Mouse (Mus musculus): Measurements from ENCODE around the gene Cpvl. TPM values are rescaled to one million over a fixed set of nuclear protein-coding genes. Genes with fewer than 3 reads are reported as not detected.

The Cpvl gene
- polyA plus RNA-seq, 1 experiment from 2014 or later = not detected

Other genes starting within 250 kb of the Cpvl start
- 13.2 and 13.9 TPM in 2 replicates for gene Tril, start 157.8 kb downstream of the Cpvl start, polyA plus RNA-seq (2015; fragmentation: Nextera tagmentation; extraction: Ambion mirVana)
- 29.6 and 31.5 TPM in 2 replicates for gene Chn2, start 60.9 kb upstream of the Cpvl start, polyA plus RNA-seq (2015; fragmentation: Nextera tagmentation; extraction: Ambion mirVana)